Comparison of ENCODE assay signal across 7 mouse cellular contexts in the genomic region with DNA sequence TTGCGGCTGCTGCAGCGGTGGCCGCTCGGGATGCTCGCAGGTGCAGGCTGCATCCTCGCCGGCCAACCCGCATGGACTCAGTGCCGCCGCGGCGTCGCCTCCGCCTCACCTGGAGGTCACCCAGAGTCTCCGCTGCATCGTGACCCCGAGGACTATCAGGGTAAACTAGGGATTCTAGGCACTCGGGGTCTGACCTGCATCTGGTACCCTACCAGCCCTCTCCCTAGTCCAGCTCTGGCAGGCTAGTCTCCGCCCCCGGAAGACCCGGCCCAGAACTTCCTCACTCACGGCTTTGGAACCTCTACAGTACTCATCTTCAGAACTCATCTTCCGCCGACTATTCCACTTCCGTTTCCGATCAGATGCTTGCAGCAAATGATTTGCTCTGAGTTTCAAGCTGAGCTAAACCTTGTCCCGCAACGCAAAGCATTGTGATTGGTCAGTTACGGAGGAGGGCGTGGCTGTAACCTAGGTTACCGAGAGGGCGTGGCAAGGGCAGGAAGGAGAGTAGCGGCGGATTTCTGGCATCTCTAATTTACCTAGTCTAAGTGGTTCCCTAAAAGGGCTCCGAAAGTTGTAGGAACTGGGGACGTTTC. TPM values are rescaled to one million over a fixed set of nuclear protein-coding genes. Genes with fewer than 3 reads are reported as not detected.
DNase-seq lines count a peak whose midpoint lies in the region; ATAC-seq lines count a peak whose summit lies in the region.

A gene (minus strand): TSS at position 325 of the 596 bp plus-strand sequence.

- no peaks in the 10 kb centered on the region for H3K9me3 ChIP-seq in intestine, embryonic 15.5 days
- no peaks in the 10 kb centered on the region for H3K9me3 ChIP-seq in midbrain, embryonic 10.5 days (replicated peaks)

- peak within 1 kb of the TSS; percentile 51; the same call in 1 of the 2 replicates for H3K27ac ChIP-seq in intestine, embryonic 15.5 days
- peak within 1 kb of the TSS; percentile 87 for H3K27ac ChIP-seq in midbrain, embryonic 10.5 days (replicated peaks)

- peak; percentile 98 for DNase-seq in adrenal gland, adult 2 months
- peak; percentile 93 for DNase-seq in embryo, embryonic 11.5 days (ENCODE audit: low read depth, low spot score)
- DNase-seq in gastrocnemius, postnatal 36 days = peak; percentile 96 to 99
- DNase-seq in left cerebral cortex, postnatal 25 days (ENCODE audit: low spot score in 2 of 2) = peak; percentile 97 to 99
- peak; percentile 98 for DNase-seq in midbrain, embryonic 10.5 days (ENCODE audit: low spot score)
- peak; percentile 94 for DNase-seq in right cerebral cortex, postnatal 4 days

- peak; percentile 99 for ATAC-seq in intestine, embryonic 15.5 days

- under 1% methylated on average over 36 of the region's 36 CpGs for WGBS in intestine, embryonic 15.5 days
- under 1% methylated on average over 36 of the region's 36 CpGs for WGBS in midbrain, embryonic 10.5 days

- H3K4me1 ChIP-seq in intestine, embryonic 15.5 days (replicated peaks) = peaks cover 2% of the 10 kb centered on the region; the same call in 1 of the 2 replicates
- H3K4me1 ChIP-seq in midbrain, embryonic 10.5 days = peaks cover 20% of the 10 kb centered on the region

- intact Hi-C loops in gastrocnemius, postnatal 36 days (cut with DNase I) = no loop called here
- intact Hi-C loops in left cerebral cortex, postnatal 25 days (cut with DNase I) = no loop called here

- H3K36me3 ChIP-seq in intestine, embryonic 15.5 days = no peaks in the 10 kb centered on the region
- peaks cover 10% of the 10 kb centered on the region for H3K36me3 ChIP-seq in midbrain, embryonic 10.5 days

- H3K4me2 ChIP-seq in intestine, embryonic 15.5 days (replicated peaks) = peak within 1 kb of the TSS; percentile 75

- peak within 1 kb of the TSS; percentile 70 for H3K4me3 ChIP-seq in intestine, embryonic 15.5 days (replicated peaks)
- H3K4me3 ChIP-seq in midbrain, embryonic 10.5 days = peak within 1 kb of the TSS; percentile 86

- H3K27me3 ChIP-seq in intestine, embryonic 15.5 days (replicated peaks) = no peaks in the 10 kb centered on the region
- no peaks in the 10 kb centered on the region for H3K27me3 ChIP-seq in midbrain, embryonic 10.5 days (ENCODE audit: low read depth, poor library complexity, severe bottlenecking)

- H3K9ac ChIP-seq in intestine, embryonic 15.5 days = peak within 1 kb of the TSS; percentile 56

RNA-seq across cellular contexts. Expression of the gene that starts here (rescaled TPM):
- total RNA-seq in adrenal gland, adult 2 months (2021) = 10 to 100 TPM; 35.6 to 36.9 TPM
- 10.1 and 10.2 TPM in 2 replicates for polyA plus RNA-seq in adrenal gland, adult 2 months (2012; rRNA removed)
- 1 to 10 TPM; 9.1 to 9.2 TPM for total RNA-seq in gastrocnemius, postnatal 36 days (2021)
- polyA plus RNA-seq in intestine, embryonic 15.5 days (2015; fragmentation: Nextera tagmentation; extraction: Ambion mirVana) = 21.2 and 27.9 TPM in 2 replicates
- 10 to 100 TPM; 59.8 to 62.3 TPM for total RNA-seq in left cerebral cortex, postnatal 25 days (2021)
- polyA plus RNA-seq in midbrain, embryonic 10.5 days (2016; fragmentation: Nextera tagmentation; extraction: Ambion mirVana) = 45.5 and 49.2 TPM in 2 replicates

Comparison
In these comparisons a context has a peak if more than half of its experiments do, and no peak if none do; other contexts are left out.
1. Peak in every context shown above with its lines: DNase-seq, ATAC-seq, H3K4me3 ChIP-seq and H3K27ac ChIP-seq.